In genomic region chr1:157411711-157412380, GRCm38 (mm10) we compare ENCODE assay signal across 8 mouse cellular contexts. TPM values are rescaled to one million over a fixed set of nuclear protein-coding genes. Genes with fewer than 3 reads are reported as not detected.
A peak's percentile ranks its signal among the peaks of the same experiment; 100 is the strongest.
DNase-seq lines count a peak whose midpoint lies in the region; ATAC-seq and TF ChIP-seq lines count a peak whose summit lies in the region.

No protein-coding gene starts in this region.

- TF ChIP-seq POLR2A in bone marrow macrophage, adult 2 months (IDR thresholded peaks at IDR 0.05; ENCODE audit: borderline replicate concordance, low read depth, low read length) = no peak

- TF ChIP-seq CTCF in E14TG2a.4 (conservative IDR thresholded peaks at IDR 0.05; ENCODE audit: low read length) = no peak
- no peak for TF ChIP-seq CTCF in bone marrow macrophage, adult 2 months (IDR thresholded peaks at IDR 0.05; ENCODE audit: low read depth, low read length)
- no peak; the same call in 1 of the 2 replicates for TF ChIP-seq CTCF in liver, postnatal 0 days (IDR thresholded peaks at IDR 0.05; ENCODE audit: low read depth)

- WGBS in heart, embryonic 14.5 days = under 1% methylated on average over 76 of the region's 85 CpGs
- WGBS in liver, postnatal 0 days (ENCODE audit: insufficient replicate concordance) = under 1% methylated on average over 57 of the region's 85 CpGs
- 0% methylated on average over 47 of the region's 85 CpGs for whole genome bisulfite sequencing in neural tube, embryonic 14.5 days

- no peak for TF ChIP-seq EP300 in liver, postnatal 0 days (IDR thresholded peaks at IDR 0.05; ENCODE audit: low read depth)

- H3K4me3 ChIP-seq in E14TG2a.4 (replicated peaks; ENCODE audit: low read length) = peak overlapping the region; percentile 96
- H3K4me3 ChIP-seq in bone marrow macrophage, adult 2 months (ENCODE audit: insufficient read depth, low read length) = peak overlapping the region; percentile 86
- peak overlapping the region; percentile 80 for H3K4me3 ChIP-seq in erythroblast, embryonic 14.5 days (replicated peaks)
- peak overlapping the region; percentile 79 to 80 for H3K4me3 ChIP-seq in heart, embryonic 14.5 days (ENCODE audit: control insufficient read depth in 1 of 2, insufficient read depth in 1 of 2, low read depth in 1 of 2, low read length in 2 of 2)
- H3K4me3 ChIP-seq in liver, postnatal 0 days (ENCODE audit: low read depth, low read length) = peak overlapping the region; percentile 90
- peak overlapping the region; percentile 84 for H3K4me3 ChIP-seq in neural tube, embryonic 14.5 days (ENCODE audit: low read depth, low read length)

- H3K27ac ChIP-seq in bone marrow macrophage, adult 2 months (ENCODE audit: insufficient read depth, low read depth, low read length) = peak overlapping the region; percentile 45; the same call in 1 of the 2 replicates
- peak overlapping the region; percentile 93 to 95 for H3K27ac ChIP-seq in heart, embryonic 14.5 days (replicated peaks in 1 of 2; ENCODE audit: control insufficient read depth in 1 of 2, insufficient read depth in 1 of 2, low read depth in 2 of 2, low read length in 2 of 2)
- H3K27ac ChIP-seq in liver, postnatal 0 days (ENCODE audit: low read depth) = peak overlapping the region; percentile 74
- H3K27ac ChIP-seq in neural tube, embryonic 14.5 days (ENCODE audit: low read depth, low read length) = peak overlapping the region; percentile 92

- peaks cover 16% of the 10 kb centered on the region for H3K36me3 ChIP-seq in E14TG2a.4 (ENCODE audit: insufficient read depth, low read length)
- no peaks in the 10 kb centered on the region for H3K36me3 ChIP-seq in erythroblast, embryonic 14.5 days (ENCODE audit: control insufficient read depth)
- peaks cover 9% of the 10 kb centered on the region; the same call in 1 of the 2 replicates for H3K36me3 ChIP-seq in heart, embryonic 14.5 days (ENCODE audit: control insufficient read depth, insufficient read depth, low read length)
- H3K36me3 ChIP-seq in liver, postnatal 0 days (replicated peaks; ENCODE audit: insufficient read depth, low read length) = no peaks in the 10 kb centered on the region
- H3K36me3 ChIP-seq in neural tube, embryonic 14.5 days (ENCODE audit: control insufficient read depth, insufficient read depth, low read length) = no peaks in the 10 kb centered on the region

- H3K9me3 ChIP-seq in E14TG2a.4 (ENCODE audit: low read length) = no peaks in the 10 kb centered on the region
- no peaks in the 10 kb centered on the region for H3K9me3 ChIP-seq in erythroblast, embryonic 14.5 days (ENCODE audit: control insufficient read depth, low read length)
- H3K9me3 ChIP-seq in heart, embryonic 14.5 days (ENCODE audit: control insufficient read depth, low read length) = no peaks in the 10 kb centered on the region
- H3K9me3 ChIP-seq in liver, postnatal 0 days (ENCODE audit: low read length) = no peaks in the 10 kb centered on the region
- no peaks in the 10 kb centered on the region for H3K9me3 ChIP-seq in neural tube, embryonic 14.5 days (ENCODE audit: control insufficient read depth, low read length)

- H3K4me2 ChIP-seq in heart, embryonic 14.5 days (ENCODE audit: low read length) = peak overlapping the region; percentile 81
- H3K4me2 ChIP-seq in liver, postnatal 0 days (ENCODE audit: low read depth, low read length) = peak overlapping the region; percentile 93
- peak overlapping the region; percentile 47 for H3K4me2 ChIP-seq in neural tube, embryonic 14.5 days (ENCODE audit: low read depth, low read length)

- H3K9ac ChIP-seq in heart, embryonic 14.5 days (ENCODE audit: low read length) = peak overlapping the region; percentile 82
- H3K9ac ChIP-seq in liver, postnatal 0 days (replicated peaks) = peak overlapping the region; percentile 68
- peak overlapping the region; percentile 79 for H3K9ac ChIP-seq in neural tube, embryonic 14.5 days (replicated peaks; ENCODE audit: low read depth, low read length)

- DNase-seq in kidney, postnatal 25 days = peak; percentile 70 to 85
- DNase-seq in liver, postnatal 0 days = peak; percentile 63
- peak; percentile 80 for DNase-seq in testis, postnatal 14 days (ENCODE audit: low spot score)

- peaks cover 49% of the 10 kb centered on the region for H3K4me1 ChIP-seq in E14TG2a.4 (replicated peaks; ENCODE audit: low read depth, low read length)
- peaks cover 15% of the 10 kb centered on the region for H3K4me1 ChIP-seq in bone marrow macrophage, adult 2 months (ENCODE audit: control insufficient read depth, insufficient read depth, low read length)
- peaks cover 24% of the 10 kb centered on the region for H3K4me1 ChIP-seq in erythroblast, embryonic 14.5 days (ENCODE audit: control insufficient read depth)
- H3K4me1 ChIP-seq in heart, embryonic 14.5 days (ENCODE audit: control insufficient read depth in 2 of 2, insufficient read depth in 2 of 2, low read length in 2 of 2) = peaks cover 4 to 31% of the 10 kb centered on the region in 2 experiments
- H3K4me1 ChIP-seq in liver, postnatal 0 days (ENCODE audit: insufficient read depth) = peaks cover 8% of the 10 kb centered on the region; the same call in 1 of the 2 replicates
- H3K4me1 ChIP-seq in neural tube, embryonic 14.5 days (ENCODE audit: control insufficient read depth, insufficient read depth, low read length) = peaks cover 12% of the 10 kb centered on the region; the same call in 1 of the 2 replicates

- H3K27me3 ChIP-seq in E14TG2a.4 (ENCODE audit: insufficient read depth, low read length) = peaks cover 12% of the 10 kb centered on the region
- H3K27me3 ChIP-seq in erythroblast, embryonic 14.5 days (ENCODE audit: control insufficient read depth) = peaks cover 24% of the 10 kb centered on the region
- H3K27me3 ChIP-seq in heart, embryonic 14.5 days (ENCODE audit: control insufficient read depth, insufficient read depth, low read length) = no peaks in the 10 kb centered on the region
- no peaks in the 10 kb centered on the region for H3K27me3 ChIP-seq in liver, postnatal 0 days (ENCODE audit: insufficient read depth, low read length)
- H3K27me3 ChIP-seq in neural tube, embryonic 14.5 days (ENCODE audit: control insufficient read depth, insufficient read depth, low read length) = no peaks in the 10 kb centered on the region

- ATAC-seq in heart, embryonic 14.5 days (ENCODE audit: insufficient number of reproducible peaks, insufficient read depth, low FRiP score, low read depth) = peak; percentile 86
- peak; percentile 83 for ATAC-seq in liver, postnatal 0 days
- ATAC-seq in neural tube, embryonic 14.5 days (ENCODE audit: low read depth) = peak; percentile 91

RNA-seq across cellular contexts. Expression of gene Rasal2, which starts 0.5 kb away (rescaled TPM):
- polyA plus RNA-seq in bone marrow macrophage, adult 2 months (2012; ENCODE audit: insufficient read depth, insufficient read length, missing spikeins) = 0.87 and 1.8 TPM in 2 replicates
- 0.01 TPM in 1 of 2 replicates, not detected in the other for polyA plus RNA-seq in erythroblast, embryonic 14.5 days (2012)
- polyA plus RNA-seq in heart, embryonic 14.5 days (2014; fragmentation: Nextera tagmentation; extraction: Ambion mirVana) = 24.8 and 26.6 TPM in 2 replicates
- 10.7 and 12.5 TPM in 2 replicates for polyA plus RNA-seq in liver, postnatal 0 days (2015; fragmentation: Nextera tagmentation; extraction: Ambion mirVana)
- 36.6 and 46.4 TPM in 2 replicates for polyA plus RNA-seq in neural tube, embryonic 14.5 days (2014; fragmentation: Nextera tagmentation; extraction: Ambion mirVana)

RNA-seq across cellular contexts. Expression of gene Cryzl2, which starts 46.5 kb away (rescaled TPM):
- 8.8 and 9.9 TPM in 2 replicates for polyA plus RNA-seq in bone marrow macrophage, adult 2 months (2012; ENCODE audit: insufficient read depth, insufficient read length, missing spikeins)
- polyA plus RNA-seq in erythroblast, embryonic 14.5 days (2012) = 0.15 and 0.18 TPM in 2 replicates
- polyA plus RNA-seq in heart, embryonic 14.5 days (2014; fragmentation: Nextera tagmentation; extraction: Ambion mirVana) = 37.9 and 39.2 TPM in 2 replicates
- 9.5 TPM in 2 replicates for polyA plus RNA-seq in liver, postnatal 0 days (2015; fragmentation: Nextera tagmentation; extraction: Ambion mirVana)
- polyA plus RNA-seq in neural tube, embryonic 14.5 days (2014; fragmentation: Nextera tagmentation; extraction: Ambion mirVana) = 6.2 and 8.2 TPM in 2 replicates

Comparison
In these comparisons a context has a peak if more than half of its experiments do, and no peak if none do; other contexts are left out.
1. Peak in every context shown above with its lines: DNase-seq, ATAC-seq, H3K4me3 ChIP-seq and H3K27ac ChIP-seq.